ENCODE assay signal across 21 mouse cellular contexts in the genomic region with DNA sequence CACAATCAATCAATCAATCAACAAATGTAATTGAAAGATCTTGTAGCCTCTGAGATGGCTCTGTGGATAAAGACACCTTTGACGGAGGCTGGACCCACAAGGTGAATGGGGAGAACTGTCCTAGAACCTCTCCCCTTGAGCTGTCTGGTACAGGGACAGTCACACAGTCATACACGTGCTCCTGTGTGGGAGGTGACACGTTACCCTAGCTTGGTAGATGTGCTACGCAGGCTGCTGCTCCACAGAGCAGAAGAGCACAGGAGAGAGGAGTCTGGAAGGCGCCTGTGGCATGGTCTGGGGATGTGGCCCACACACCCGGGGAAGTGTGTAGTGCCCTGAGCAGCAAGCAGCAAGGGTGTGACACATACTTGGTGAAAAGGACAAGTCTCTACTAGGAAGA. TPM values are rescaled to one million over a fixed set of nuclear protein-coding genes. Genes with fewer than 3 reads are reported as not detected.
DNase-seq lines count a peak whose midpoint lies in the region; ATAC-seq and TF ChIP-seq lines count a peak whose summit lies in the region.
"Had no signal": no experiment of that assay in that cellular context is flagged by ENCODE, and none has a peak within 500 bp of the region (broad histone marks: within the 10 kb centered on the region; RNA-seq: fewer than 3 reads in every experiment).

No protein-coding gene starts in this region.

- H3K4me3 ChIP-seq in forebrain, embryonic 11.5 days (ENCODE audit: low read depth, low read length): no peak overlapping the region
- H3K4me3 ChIP-seq in forebrain, embryonic 16.5 days (replicated peaks; ENCODE audit: low read length): no peak overlapping the region
- H3K4me3 ChIP-seq in kidney, embryonic 14.5 days (ENCODE audit: low read length): no peak overlapping the region
- no peak overlapping the region for H3K4me3 ChIP-seq in kidney, adult 2 months (ENCODE audit: insufficient read depth, low read depth, low read length)
- no peak overlapping the region for H3K4me3 ChIP-seq in bone marrow macrophage, adult 2 months (ENCODE audit: insufficient read depth, low read length)
- no peak overlapping the region for H3K4me3 ChIP-seq in small intestine, adult 2 months (ENCODE audit: low read depth, low read length)
- H3K4me3 ChIP-seq in neural tube, embryonic 15.5 days (replicated peaks): no peak overlapping the region
- H3K4me3 ChIP-seq: embryonic facial prominence, embryonic 12.5 days; erythroblast, embryonic 14.5 days; forebrain, embryonic 13.5 days; hindbrain, embryonic 12.5 days; left cerebral cortex, adult 2 months; midbrain, embryonic 15.5 days; neural tube, embryonic 13.5 days; stomach, embryonic 15.5 days had no signal

- H3K9ac ChIP-seq in forebrain, embryonic 11.5 days (ENCODE audit: low read length): no peak overlapping the region
- no peak overlapping the region for H3K9ac ChIP-seq in forebrain, embryonic 16.5 days (replicated peaks; ENCODE audit: low read depth, low read length)
- no peak overlapping the region for H3K9ac ChIP-seq in kidney, embryonic 14.5 days (ENCODE audit: low read depth, low read length)
- H3K9ac ChIP-seq in neural tube, embryonic 15.5 days (replicated peaks): no peak overlapping the region
- H3K9ac ChIP-seq: embryonic facial prominence, embryonic 12.5 days; forebrain, embryonic 13.5 days; hindbrain, embryonic 12.5 days; midbrain, embryonic 15.5 days; stomach, embryonic 15.5 days had no signal

- no peak overlapping the region for H3K4me2 ChIP-seq in forebrain, embryonic 11.5 days (ENCODE audit: low read depth, low read length, severe bottlenecking)
- no peak overlapping the region for H3K4me2 ChIP-seq in forebrain, embryonic 16.5 days (ENCODE audit: low read length)
- H3K4me2 ChIP-seq in kidney, embryonic 14.5 days (replicated peaks; ENCODE audit: low read depth, low read length): no peak overlapping the region
- no peak overlapping the region for H3K4me2 ChIP-seq in neural tube, embryonic 15.5 days
- H3K4me2 ChIP-seq: embryonic facial prominence, embryonic 12.5 days; forebrain, embryonic 13.5 days; hindbrain, embryonic 12.5 days; liver, embryonic 11.5 days; midbrain, embryonic 15.5 days; neural tube, embryonic 13.5 days had no signal

- WGBS in forebrain, embryonic 11.5 days: 85% methylated on average over 6 of the region's 6 CpGs
- WGBS in forebrain, embryonic 16.5 days: 88% methylated on average over 6 of the region's 6 CpGs
- 52% methylated on average over 6 of the region's 6 CpGs for WGBS in kidney, embryonic 14.5 days
- WGBS in kidney, adult 2 months: 73% methylated on average over 6 of the region's 6 CpGs
- WGBS in small intestine, adult 2 months: 73% methylated on average over 6 of the region's 6 CpGs
- 83% methylated on average over 6 of the region's 6 CpGs for WGBS in neural tube, embryonic 15.5 days

- H3K27me3 ChIP-seq in forebrain, embryonic 11.5 days (ENCODE audit: control insufficient read depth, insufficient read depth, low read length): no peaks in the 10 kb centered on the region
- no peaks in the 10 kb centered on the region for H3K27me3 ChIP-seq in forebrain, embryonic 16.5 days (replicated peaks; ENCODE audit: control insufficient read depth, insufficient read depth, low read length)
- no peaks in the 10 kb centered on the region for H3K27me3 ChIP-seq in kidney, embryonic 14.5 days (ENCODE audit: control insufficient read depth, insufficient read depth, low read length)
- no peaks in the 10 kb centered on the region for H3K27me3 ChIP-seq in kidney, adult 2 months (replicated peaks; ENCODE audit: control insufficient read depth, insufficient read depth, low read length)
- no peaks in the 10 kb centered on the region for H3K27me3 ChIP-seq in small intestine, adult 2 months (ENCODE audit: control insufficient read depth, insufficient read depth, low read length)
- H3K27me3 ChIP-seq in neural tube, embryonic 15.5 days (replicated peaks): no peaks in the 10 kb centered on the region
- H3K27me3 ChIP-seq: embryonic facial prominence, embryonic 12.5 days; forebrain, embryonic 13.5 days; hindbrain, embryonic 12.5 days; midbrain, embryonic 15.5 days; neural tube, embryonic 13.5 days; stomach, embryonic 15.5 days had no signal

- no peak for TF ChIP-seq CTCF in kidney, adult 2 months (conservative IDR thresholded peaks at IDR 0.05; ENCODE audit: insufficient read depth, insufficient read length, low read depth, low read length)
- no peak for TF ChIP-seq CTCF in bone marrow macrophage, adult 2 months (IDR thresholded peaks at IDR 0.05; ENCODE audit: low read depth, low read length)
- TF ChIP-seq CTCF in small intestine, adult 2 months (IDR thresholded peaks at IDR 0.05; ENCODE audit: extremely low read depth, insufficient read length, insufficient replicate concordance, low read depth, low read length): no peak

- H3K9me3 ChIP-seq in forebrain, embryonic 11.5 days (ENCODE audit: control insufficient read depth, low read length): no peaks in the 10 kb centered on the region
- H3K9me3 ChIP-seq in forebrain, embryonic 16.5 days (ENCODE audit: control insufficient read depth, low read length): no peaks in the 10 kb centered on the region
- H3K9me3 ChIP-seq in kidney, embryonic 14.5 days (ENCODE audit: control insufficient read depth, low read length): no peaks in the 10 kb centered on the region
- H3K9me3 ChIP-seq in neural tube, embryonic 15.5 days (replicated peaks): no peaks in the 10 kb centered on the region
- H3K9me3 ChIP-seq: embryonic facial prominence, embryonic 12.5 days; forebrain, embryonic 13.5 days; hindbrain, embryonic 12.5 days; midbrain, embryonic 15.5 days; neural tube, embryonic 13.5 days; stomach, embryonic 15.5 days had no signal

- no peak for ATAC-seq in forebrain, embryonic 11.5 days (replicated peaks; ENCODE audit: low FRiP score)
- ATAC-seq in forebrain, embryonic 16.5 days: no peak
- ATAC-seq in kidney, embryonic 14.5 days (ENCODE audit: low FRiP score, low TSS enrichment): no peak
- no peak for ATAC-seq in neural tube, embryonic 15.5 days (ENCODE audit: low FRiP score)
- ATAC-seq: forebrain, embryonic 13.5 days; intestine, postnatal 0 days; midbrain, embryonic 15.5 days had no signal

- H3K27ac ChIP-seq in forebrain, embryonic 11.5 days (ENCODE audit: low read depth, low read length): no peak overlapping the region
- H3K27ac ChIP-seq in forebrain, embryonic 16.5 days (ENCODE audit: low read length): no peak overlapping the region
- peak overlapping the region; percentile 59; the same call in 1 of the 2 replicates for H3K27ac ChIP-seq in kidney, embryonic 14.5 days (ENCODE audit: low read depth, low read length)
- no peak overlapping the region for H3K27ac ChIP-seq in kidney, adult 2 months (ENCODE audit: insufficient read depth, low read depth, low read length)
- H3K27ac ChIP-seq in bone marrow macrophage, adult 2 months (ENCODE audit: insufficient read depth, low read depth, low read length): peak overlapping the region; percentile 57
- H3K27ac ChIP-seq in small intestine, adult 2 months (ENCODE audit: insufficient read depth, low read depth, low read length): peak overlapping the region; percentile 77; the same call in 1 of the 2 replicates
- no peak overlapping the region for H3K27ac ChIP-seq in neural tube, embryonic 15.5 days (replicated peaks)
- H3K27ac ChIP-seq: embryonic facial prominence, embryonic 12.5 days; forebrain, embryonic 13.5 days; hindbrain, embryonic 12.5 days; kidney, postnatal 0 days; left cerebral cortex, adult 2 months; midbrain, embryonic 15.5 days; neural tube, embryonic 13.5 days; stomach, embryonic 15.5 days had no signal

- TF ChIP-seq POLR2A in kidney, adult 2 months (IDR thresholded peaks at IDR 0.05; ENCODE audit: low read depth, low read length): no peak
- TF ChIP-seq POLR2A in bone marrow macrophage, adult 2 months (IDR thresholded peaks at IDR 0.05; ENCODE audit: borderline replicate concordance, low read depth, low read length): no peak
- TF ChIP-seq POLR2A in small intestine, adult 2 months (IDR thresholded peaks at IDR 0.05; ENCODE audit: low read depth, low read length): no peak

- DNase-seq in forebrain, embryonic 11.5 days (ENCODE audit: low spot score): peak; percentile 47
- no peak for DNase-seq in kidney, adult 2 months
- DNase-seq in frontal cortex, postnatal 36 days (ENCODE audit: low spot score in 2 of 2): no peak
- DNase-seq: cerebellum, adult 11 months; right cerebral cortex, postnatal 4 days had no signal

- peaks cover 10% of the 10 kb centered on the region for H3K4me1 ChIP-seq in forebrain, embryonic 11.5 days (replicated peaks; ENCODE audit: control insufficient read depth, insufficient read depth, low read length)
- H3K4me1 ChIP-seq in forebrain, embryonic 16.5 days (replicated peaks; ENCODE audit: control insufficient read depth, insufficient read depth, low read length): peaks cover 11% of the 10 kb centered on the region
- peaks cover 37% of the 10 kb centered on the region for H3K4me1 ChIP-seq in kidney, embryonic 14.5 days (ENCODE audit: control insufficient read depth, insufficient read depth, low read length)
- no peaks in the 10 kb centered on the region for H3K4me1 ChIP-seq in kidney, adult 2 months (ENCODE audit: control insufficient read depth, insufficient read depth, low read length)
- peaks cover 24% of the 10 kb centered on the region for H3K4me1 ChIP-seq in bone marrow macrophage, adult 2 months (ENCODE audit: control insufficient read depth, insufficient read depth, low read length)
- H3K4me1 ChIP-seq in small intestine, adult 2 months (ENCODE audit: control insufficient read depth, insufficient read depth, insufficient read length, low read length): peaks cover 41% of the 10 kb centered on the region
- peaks cover 51% of the 10 kb centered on the region for H3K4me1 ChIP-seq in neural tube, embryonic 15.5 days

- H3K36me3 ChIP-seq in forebrain, embryonic 11.5 days (ENCODE audit: control insufficient read depth, insufficient read depth, low read length): no peaks in the 10 kb centered on the region
- H3K36me3 ChIP-seq in forebrain, embryonic 16.5 days (ENCODE audit: control insufficient read depth, insufficient read depth): no peaks in the 10 kb centered on the region
- H3K36me3 ChIP-seq in kidney, embryonic 14.5 days (ENCODE audit: control insufficient read depth, insufficient read depth, low read length): no peaks in the 10 kb centered on the region
- no peaks in the 10 kb centered on the region for H3K36me3 ChIP-seq in kidney, adult 2 months (ENCODE audit: control insufficient read depth, insufficient read depth, low read length)
- H3K36me3 ChIP-seq in small intestine, adult 2 months (ENCODE audit: control insufficient read depth, insufficient read depth, low read length): no peaks in the 10 kb centered on the region
- no peaks in the 10 kb centered on the region for H3K36me3 ChIP-seq in neural tube, embryonic 15.5 days
- H3K36me3 ChIP-seq: embryonic facial prominence, embryonic 12.5 days; hindbrain, embryonic 12.5 days; midbrain, embryonic 15.5 days; neural tube, embryonic 13.5 days; stomach, embryonic 15.5 days had no signal

RNA-seq across cellular contexts. Expression of gene Srsf3, which starts 22.0 kb away (rescaled TPM):
- 823 and 865 TPM in 2 replicates for polyA plus RNA-seq in forebrain, embryonic 11.5 days (2014; fragmentation: Nextera tagmentation; extraction: Ambion mirVana)
- 571 and 653 TPM in 2 replicates for polyA plus RNA-seq in forebrain, embryonic 16.5 days (2015; fragmentation: Nextera tagmentation; extraction: Ambion mirVana)
- 691 and 760 TPM in 2 replicates for polyA plus RNA-seq in kidney, embryonic 14.5 days (2014; fragmentation: Nextera tagmentation; extraction: Ambion mirVana)
- polyA plus RNA-seq in kidney, adult 2 months (2012; rRNA removed): 71.0 and 85.2 TPM in 2 replicates
- polyA plus RNA-seq in bone marrow macrophage, adult 2 months (2012; ENCODE audit: insufficient read depth, insufficient read length, missing spikeins): 151 and 170 TPM in 2 replicates
- 35.9 and 69.4 TPM in 2 replicates for polyA plus RNA-seq in small intestine, adult 2 months (2012; rRNA removed)
- polyA plus RNA-seq in neural tube, embryonic 15.5 days (2015; fragmentation: Nextera tagmentation; extraction: Ambion mirVana): 403 and 429 TPM in 2 replicates

RNA-seq across cellular contexts. Expression of gene Cdkn1a, which starts 36.3 kb away (rescaled TPM):
- polyA plus RNA-seq in forebrain, embryonic 11.5 days (2014; fragmentation: Nextera tagmentation; extraction: Ambion mirVana): 27.3 and 33.1 TPM in 2 replicates
- 37.9 and 52.0 TPM in 2 replicates for polyA plus RNA-seq in forebrain, embryonic 16.5 days (2015; fragmentation: Nextera tagmentation; extraction: Ambion mirVana)
- polyA plus RNA-seq in kidney, embryonic 14.5 days (2014; fragmentation: Nextera tagmentation; extraction: Ambion mirVana): 37.4 and 45.6 TPM in 2 replicates
- 11.6 and 13.7 TPM in 2 replicates for polyA plus RNA-seq in kidney, adult 2 months (2012; rRNA removed)
- 189 and 197 TPM in 2 replicates for polyA plus RNA-seq in bone marrow macrophage, adult 2 months (2012; ENCODE audit: insufficient read depth, insufficient read length, missing spikeins)
- polyA plus RNA-seq in small intestine, adult 2 months (2012; rRNA removed): 85.1 and 293 TPM in 2 replicates
- polyA plus RNA-seq in neural tube, embryonic 15.5 days (2015; fragmentation: Nextera tagmentation; extraction: Ambion mirVana): 99.0 and 99.7 TPM in 2 replicates

RNA-seq across cellular contexts. Expression of gene Stk38, which starts 46.6 kb away (rescaled TPM):
- polyA plus RNA-seq in forebrain, embryonic 11.5 days (2014; fragmentation: Nextera tagmentation; extraction: Ambion mirVana): 134 and 143 TPM in 2 replicates
- 129 and 136 TPM in 2 replicates for polyA plus RNA-seq in forebrain, embryonic 16.5 days (2015; fragmentation: Nextera tagmentation; extraction: Ambion mirVana)
- 65.5 and 101 TPM in 2 replicates for polyA plus RNA-seq in kidney, embryonic 14.5 days (2014; fragmentation: Nextera tagmentation; extraction: Ambion mirVana)
- polyA plus RNA-seq in kidney, adult 2 months (2012; rRNA removed): 61.7 and 66.8 TPM in 2 replicates
- polyA plus RNA-seq in bone marrow macrophage, adult 2 months (2012; ENCODE audit: insufficient read depth, insufficient read length, missing spikeins): 180 and 183 TPM in 2 replicates
- polyA plus RNA-seq in small intestine, adult 2 months (2012; rRNA removed): 35.5 and 105 TPM in 2 replicates
- polyA plus RNA-seq in neural tube, embryonic 15.5 days (2015; fragmentation: Nextera tagmentation; extraction: Ambion mirVana): 81.2 and 82.1 TPM in 2 replicates

RNA-seq across cellular contexts. Expression of gene Rab44, which starts 59.5 kb away (rescaled TPM):
- polyA plus RNA-seq in forebrain, embryonic 11.5 days (2014; fragmentation: Nextera tagmentation; extraction: Ambion mirVana): 0.08 TPM in 1 of 2 replicates, not detected in the other
- polyA plus RNA-seq in forebrain, embryonic 16.5 days (2015; fragmentation: Nextera tagmentation; extraction: Ambion mirVana): not detected in 2 replicates
- 0.39 TPM in 1 of 2 replicates, not detected in the other for polyA plus RNA-seq in kidney, embryonic 14.5 days (2014; fragmentation: Nextera tagmentation; extraction: Ambion mirVana)
- polyA plus RNA-seq in kidney, adult 2 months (2012; rRNA removed): 0.16 and 0.34 TPM in 2 replicates
- polyA plus RNA-seq in bone marrow macrophage, adult 2 months (2012; ENCODE audit: insufficient read depth, insufficient read length, missing spikeins): 1.3 and 1.5 TPM in 2 replicates
- polyA plus RNA-seq in small intestine, adult 2 months (2012; rRNA removed): 0.37 and 2.5 TPM in 2 replicates
- 0.15 and 3.7 TPM in 2 replicates for polyA plus RNA-seq in neural tube, embryonic 15.5 days (2015; fragmentation: Nextera tagmentation; extraction: Ambion mirVana)
- polyA plus RNA-seq: forebrain, embryonic 13.5 days; midbrain, embryonic 15.5 days had no signal

Comparison
In these comparisons a context has a peak if more than half of its experiments do, and no peak if none do; other contexts are left out.
1. H3K27ac ChIP-seq: peak in kidney, embryonic 14.5 days (single experiment), bone marrow macrophage, adult 2 months (single experiment) and small intestine, adult 2 months (single experiment); none in forebrain, embryonic 11.5 days (single experiment), forebrain, embryonic 16.5 days (single experiment), kidney, adult 2 months (single experiment) and neural tube, embryonic 15.5 days (single experiment).